Mouse (Mus musculus): ENCODE results near the gene Rc3h2.

- no peak for TF ChIP-seq CTCF (IDR thresholded peaks at IDR 0.05; ENCODE audit: low read depth, low read length)
- no peak for TF ChIP-seq GATA2 (IDR thresholded peaks at IDR 0.05; ENCODE audit: borderline replicate concordance, low read depth, low read length)
Observed at GRCm38 (mm10) chr2:37431609-37432008, 8.9 kb upstream of the Rc3h2 start.
